Mouse (Mus musculus) stomach, postnatal 0 days (tissue): Measurements from ENCODE around the gene Mdm1. TPM values are rescaled to one million over a fixed set of nuclear protein-coding genes. Genes with fewer than 3 reads are reported as not detected.

Source experiments
- ATAC-seq: fragments of 200-750 bp; cut with Nextera tagmentation; 2 replicates; pipeline ENCODE4 v1.8.0; 2017; ENCODE audit not compliant: low FRiP score, low TSS enrichment
- DNase-seq: peaks from one replicate; pipeline ENCODE4 v3.0.0-alpha.2; 2016; ENCODE audit warnings: low spot score
- H3K27ac ChIP-seq: fragments of 300-500 bp; sonication (generic); replicated peaks from 2 replicates; pipeline ENCODE4 v1.5.1; 2014; ENCODE audit warnings: mild to moderate bottlenecking, control low read depth
- H3K27me3 ChIP-seq: fragments of 300-500 bp; sonication (generic); 2 replicates; pipeline ENCODE4 v1.6.1; 2014; ENCODE audit warnings: low read length; ENCODE audit not compliant: control insufficient read depth, insufficient read depth
- H3K36me3 ChIP-seq: fragments of 300-500 bp; sonication (generic); 2 replicates; pipeline ENCODE4 v1.6.1; 2014; ENCODE audit warnings: low read length, mixed read lengths; ENCODE audit not compliant: control insufficient read depth, insufficient read depth
- H3K4me1 ChIP-seq: fragments of 300-500 bp; sonication (generic); replicated peaks from 2 replicates; pipeline ENCODE4 v1.6.1; 2014; ENCODE audit warnings: antibody characterized with exemption; ENCODE audit not compliant: control insufficient read depth, insufficient read depth
- H3K4me2 ChIP-seq: fragments of 300-500 bp; sonication (generic); replicated peaks from 2 replicates; pipeline ENCODE4 v1.6.1; 2014; ENCODE audit warnings: low read depth, mild to moderate bottlenecking, control low read depth, moderate library complexity
- H3K4me3 ChIP-seq: fragments of 300-500 bp; sonication (generic); 2 replicates; pipeline ENCODE4 v1.5.1; 2014; ENCODE audit warnings: low read depth, low read length, control low read depth
- H3K9ac ChIP-seq: fragments of 300-500 bp; sonication (generic); 2 replicates; pipeline ENCODE4 v1.6.1; 2014; ENCODE audit warnings: mild to moderate bottlenecking, low read length, control low read depth, mixed read lengths
- H3K9me3 ChIP-seq: fragments of 300-500 bp; sonication (generic); 2 replicates; pipeline ENCODE4 v1.6.1; 2016; ENCODE audit warnings: low read length; ENCODE audit not compliant: control insufficient read depth
- CTCF ChIP-seq: IDR thresholded peaks from 2 replicates; pipeline ENCODE4 v1.5.1; 2016; ENCODE audit warnings: antibody characterized with exemption, low read depth, mild to moderate bottlenecking, moderate library complexity
- EP300 ChIP-seq: optimal IDR thresholded peaks from 2 replicates; pipeline ENCODE3; 2016; ENCODE audit warnings: antibody characterized with exemption
- whole genome bisulfite sequencing: fragments of 180-500 bp; shearing (Covaris S2); extraction: QIAGEN DNeasy Blood & Tissue Kit; methylation state at CpG from one replicate; pipeline ENCODE4 v1.1.7; 2014; 5-methylcytosine and 5-hydroxymethylcytosine counted together
- polyA plus RNA-seq: library from polyadenylated mRNA; unstranded; fragments of >200 nt; fragmentation: Nextera tagmentation; extraction: Ambion mirVana; gene quantifications from 2 replicates; pipeline ENCODE4 v1.2.1, GENCODE M21; 2015

Gene Mdm1
- polyA plus RNA-seq, result 4.5 and 5.3 TPM in 2 replicates

DNA sequence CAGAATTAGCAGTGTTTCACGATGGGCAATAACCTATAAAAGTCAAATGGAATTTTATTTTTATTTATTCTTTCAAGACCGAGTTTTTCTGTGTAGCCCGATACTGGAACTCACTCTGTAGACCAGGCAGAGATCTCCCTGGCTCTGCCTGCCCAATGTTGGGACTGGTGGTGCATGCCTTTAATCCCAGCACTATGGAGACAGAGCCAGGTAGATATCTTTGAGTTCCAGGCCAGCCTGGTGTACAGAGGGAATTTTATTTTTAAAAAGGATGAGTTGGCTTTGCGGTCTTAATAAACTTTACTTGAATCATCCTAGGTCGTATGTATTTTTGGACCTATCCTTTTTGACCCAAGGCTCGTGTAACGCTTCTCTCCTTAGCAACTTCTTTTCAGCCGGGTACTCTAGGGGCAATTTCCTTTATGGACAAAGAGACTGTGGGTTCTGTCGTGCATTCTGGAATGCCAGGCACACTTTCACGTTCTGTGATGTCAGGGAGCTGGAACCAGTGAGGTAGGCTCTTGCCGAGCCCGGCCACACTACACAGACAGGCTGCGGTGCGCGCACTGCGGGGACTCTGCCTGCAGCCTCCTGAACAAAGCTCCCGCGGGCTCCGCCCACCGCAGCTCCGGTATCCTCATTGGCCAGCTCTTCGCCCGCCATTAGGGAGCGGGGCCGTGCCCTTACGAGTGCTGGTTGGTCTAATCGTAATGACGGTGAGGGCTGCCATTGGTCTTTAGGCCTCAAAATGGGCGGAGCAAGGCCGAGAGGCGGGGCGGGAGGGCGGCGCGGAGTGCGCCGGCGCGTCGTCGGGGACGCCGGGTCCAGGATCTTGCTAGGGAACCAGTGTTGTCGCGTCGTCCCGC, at the start of gene Mdm1:
TSS of gene Mdm1 (plus strand) at position 794 of the 866 bp plus-strand sequence.
- WGBS, result 4% methylated on average over 47 of the region's 47 CpGs
- no peak within 1 kb of the TSS for H3K27ac ChIP-seq
- H3K9ac ChIP-seq, result peak within 1 kb of the TSS; percentile 67

DNA sequence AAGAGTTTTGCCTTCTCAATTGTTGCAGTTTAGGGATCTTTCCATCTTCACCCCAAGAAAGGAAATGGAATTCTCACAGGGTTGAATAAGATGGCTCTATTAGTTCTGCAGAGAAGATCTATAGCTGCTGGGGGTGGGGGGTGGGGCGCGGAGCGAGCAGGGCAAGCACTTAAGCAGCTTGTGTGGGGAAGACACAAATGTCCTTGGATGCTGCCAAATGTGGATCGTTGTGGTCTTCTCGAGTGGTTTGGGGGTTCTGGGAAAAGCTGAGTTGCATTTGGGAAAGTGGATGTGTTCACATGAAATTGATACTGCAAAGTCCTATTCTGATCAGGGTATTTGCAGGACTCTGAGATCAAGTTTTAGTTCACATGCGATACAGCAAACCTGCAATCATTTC, 48.9 kb upstream of the Mdm1 start:
- TF ChIP-seq EP300, result no peak
- no peak for TF ChIP-seq CTCF
- ATAC-seq (no peak), DNase-seq (no peak)
- no peak overlapping the region for H3K27ac ChIP-seq
- H3K4me2 ChIP-seq, result no peak overlapping the region
- H3K4me1 ChIP-seq, result no peaks in the 10 kb centered on the region
- H3K9ac ChIP-seq, result no peak overlapping the region
- no peaks in the 10 kb centered on the region for H3K27me3 ChIP-seq
- 82% methylated on average over 6 of the region's 6 CpGs for WGBS
- H3K4me3 ChIP-seq, result no peak overlapping the region
- H3K9me3 ChIP-seq, result no peaks in the 10 kb centered on the region
- no peaks in the 10 kb centered on the region for H3K36me3 ChIP-seq

More for the DNA sequence above, at the start of gene Mdm1:
- Histone ChIP-seq H3K36me3 (no peaks in the 10 kb centered on the region), H3K27me3 (no peaks in the 10 kb centered on the region), H3K4me1 (no peaks in the 10 kb centered on the region), H3K4me3 (peak within 1 kb of the TSS; percentile 76), H3K9me3 (no peaks in the 10 kb centered on the region), H3K4me2 (peak within 1 kb of the TSS; percentile 87)
- TF ChIP-seq EP300, result no peak
- no peak for TF ChIP-seq CTCF
- peak; percentile 100 for ATAC-seq
- peak; percentile 99 for DNase-seq

GRCm38 (mm10) chr10:118093728-118094127, 47.9 kb upstream of the Mdm1 start:
- H3K36me3 ChIP-seq, result no peaks in the 10 kb centered on the region
- no peaks in the 10 kb centered on the region for H3K9me3 ChIP-seq
- H3K4me2 ChIP-seq, result no peak overlapping the region
- H3K4me3 ChIP-seq, result no peak overlapping the region
- no peak overlapping the region for H3K27ac ChIP-seq
- H3K9ac ChIP-seq, result no peak overlapping the region
- H3K4me1 ChIP-seq, result no peaks in the 10 kb centered on the region
- no peaks in the 10 kb centered on the region for H3K27me3 ChIP-seq
- ATAC-seq, result no peak
- DNase-seq, result no peak
- WGBS, result 52% methylated on average over 9 of the region's 9 CpGs
- no peak for TF ChIP-seq CTCF
- no peak for TF ChIP-seq EP300

- Histone ChIP-seq H3K9me3 (no peaks in the 10 kb centered on the region), H3K4me2 (no peak overlapping the region), H3K36me3 (no peaks in the 10 kb centered on the region), H3K27ac (no peak overlapping the region), H3K27me3 (no peaks in the 10 kb centered on the region), H3K4me3 (no peak overlapping the region), H3K4me1 (no peaks in the 10 kb centered on the region), H3K9ac (no peak overlapping the region)
- DNase-seq (no peak), ATAC-seq (no peak)
- TF ChIP-seq CTCF (no peak), EP300 (no peak)
- 83% methylated on average over 4 of the region's 4 CpGs for WGBS
These were observed 46.8 kb upstream of the Mdm1 start for GRCm38 (mm10) chr10:118094853-118095252.

DNA sequence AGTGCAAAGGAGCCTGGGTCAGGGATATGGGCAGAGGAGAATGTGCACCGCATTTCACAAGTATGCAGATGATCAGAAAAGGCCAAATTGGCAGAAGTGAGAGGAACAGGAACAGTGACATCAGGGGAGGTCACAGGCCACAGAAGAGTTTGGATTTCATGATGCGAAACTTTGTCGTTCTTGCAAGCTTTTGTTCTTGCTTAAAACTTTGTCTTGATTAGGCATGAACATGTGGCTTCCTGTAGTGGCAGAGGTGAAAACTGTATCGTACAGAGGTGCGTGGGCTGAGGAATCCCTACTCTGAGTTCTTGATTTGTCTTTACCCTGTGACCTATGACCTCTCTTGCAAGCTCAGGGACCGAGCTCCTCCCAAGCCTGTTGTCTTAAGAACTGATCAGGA, 45.4 kb upstream of the Mdm1 start:
- no peak for DNase-seq
- Histone ChIP-seq H3K4me1 (no peaks in the 10 kb centered on the region), H3K4me3 (no peak overlapping the region), H3K27ac (no peak overlapping the region), H3K9me3 (no peaks in the 10 kb centered on the region), H3K9ac (no peak overlapping the region), H3K27me3 (no peaks in the 10 kb centered on the region), H3K4me2 (no peak overlapping the region), H3K36me3 (no peaks in the 10 kb centered on the region)
- no peak for ATAC-seq
- 85% methylated on average over 6 of the region's 6 CpGs for WGBS
- TF ChIP-seq EP300 (no peak), CTCF (no peak)

- Histone ChIP-seq H3K27me3 (no peaks in the 10 kb centered on the region), H3K36me3 (no peaks in the 10 kb centered on the region), H3K27ac (no peak overlapping the region), H3K4me3 (no peak overlapping the region), H3K4me2 (no peak overlapping the region), H3K9ac (no peak overlapping the region), H3K9me3 (no peaks in the 10 kb centered on the region), H3K4me1 (no peaks in the 10 kb centered on the region)
- ATAC-seq (no peak), DNase-seq (no peak)
- TF ChIP-seq EP300 (no peak), CTCF (no peak)
- 78% methylated on average over 3 of the region's 3 CpGs for WGBS
These were observed 43.7 kb upstream of the Mdm1 start for GRCm38 (mm10) chr10:118097898-118098297.
